Mouse (Mus musculus) spleen, postnatal 10 days (tissue): ENCODE results near the gene Gm4553.
"Not testable (repeated sequence)": the region's sequence is repeated elsewhere in the genome, so short reads cannot be mapped to it uniquely, and the experiment has no call there.

Experiments
- DNase-seq, 2 experiments: peaks; one replicate each; pipeline ENCODE4 v3.0.0; 2021 to 2022; ENCODE audit warnings: low spot score in 2 of 2

Gene Gm4553

GRCm38 (mm10) chr7:142165639-142166038 lies at the start of gene Gm4553:
Gene Gm4553, minus strand, starts transcription at chr7:142165739.
- not testable (repeated sequence) for DNase-seq

- DNase-seq = not testable (repeated sequence)
Measured at GRCm38 (mm10) chr7:142212136-142212535, 46.6 kb upstream of the Gm4553 start.

- no peak for DNase-seq
Measured at GRCm38 (mm10) chr7:142211559-142211958, 46.0 kb upstream of the Gm4553 start, which contains the start of gene Gm7579. Gene Gm7579, plus strand, starts transcription at chr7:142211859.

GRCm38 (mm10) chr7:142206891-142207290 lies 41.4 kb upstream of the Gm4553 start:
- not testable (repeated sequence) for DNase-seq

- no peak for DNase-seq
Measured at GRCm38 (mm10) chr7:142205488-142205887, 39.9 kb upstream of the Gm4553 start.

- no peak for DNase-seq
Measured at GRCm38 (mm10) chr7:142201064-142201463, 35.5 kb upstream of the Gm4553 start, which contains the start of gene Krtap5-3. Gene Krtap5-3, plus strand, starts transcription at chr7:142201364.

GRCm38 (mm10) chr7:142198748-142199147 lies 33.2 kb upstream of the Gm4553 start:
- no peak for DNase-seq

- no peak for DNase-seq
Measured at GRCm38 (mm10) chr7:142190289-142190688, 24.8 kb upstream of the Gm4553 start, which contains the start of gene Gm10153. Gene Gm10153, minus strand, starts transcription at chr7:142190389.

GRCm38 (mm10) chr7:142188156-142188555 lies 22.6 kb upstream of the Gm4553 start:
- DNase-seq = no peak

- no peak for DNase-seq
Measured at GRCm38 (mm10) chr7:142181021-142181420, 15.5 kb upstream of the Gm4553 start.

- no peak for DNase-seq
Measured at GRCm38 (mm10) chr7:142178685-142179084, 13.1 kb upstream of the Gm4553 start.

- DNase-seq = not testable (repeated sequence)
Measured at GRCm38 (mm10) chr7:142175905-142176304, 10.4 kb upstream of the Gm4553 start, which contains the start of gene Krtap5-2. Gene Krtap5-2, minus strand, starts transcription at chr7:142176005.

- DNase-seq = no peak
Measured at GRCm38 (mm10) chr7:142169836-142170235, 4.3 kb upstream of the Gm4553 start.

- no peak for DNase-seq
Measured at GRCm38 (mm10) chr7:142159366-142159765, 6.2 kb downstream of the Gm4553 start.

- not testable (repeated sequence) for DNase-seq
Measured at GRCm38 (mm10) chr7:142157013-142157412, 8.5 kb downstream of the Gm4553 start, which contains the start of gene Gm29735. Gene Gm29735, minus strand, starts transcription at chr7:142157113.

- DNase-seq = no peak
Measured at GRCm38 (mm10) chr7:142155308-142155707, 10.2 kb downstream of the Gm4553 start.

- no peak for DNase-seq
Measured at GRCm38 (mm10) chr7:142152191-142152590, 13.3 kb downstream of the Gm4553 start.

- no peak for DNase-seq
Measured at GRCm38 (mm10) chr7:142148633-142149032, 16.9 kb downstream of the Gm4553 start.

GRCm38 (mm10) chr7:142146033-142146432 lies 19.5 kb downstream of the Gm4553 start:
- DNase-seq = peak in 1 of 2 experiments; percentile 42

GRCm38 (mm10) chr7:142145413-142145940 lies 20.1 kb downstream of the Gm4553 start:
- DNase-seq = no peak

GRCm38 (mm10) chr7:142144507-142144906 lies 21.0 kb downstream of the Gm4553 start, which contains the start of gene Gm45337:
Gene Gm45337, minus strand, starts transcription at chr7:142144607.
- no peak for DNase-seq

- DNase-seq = not testable (repeated sequence)
Measured at GRCm38 (mm10) chr7:142143506-142144010, 22.0 kb downstream of the Gm4553 start.

GRCm38 (mm10) chr7:142140696-142141095 lies 24.8 kb downstream of the Gm4553 start:
- DNase-seq = no peak
